Mouse (Mus musculus) intestine, postnatal 0 days (tissue): ENCODE measurements at regions not wholly inside any gene's neighbourhood (a gene's known extent, or its start where the extent isn't known, plus 50 kb on each side); places are given as distances from the start of the nearest gene placed in this dataset.

ENCODE experiments used
- ATAC-seq: fragments of 200-750 bp; cut with Nextera tagmentation; 2 replicates; pipeline ENCODE4 v1.8.0; 2017; ENCODE audit warnings: mild to moderate bottlenecking, moderate TSS enrichment, moderate library complexity
- H3K27ac ChIP-seq: fragments of 300-500 bp; sonication (generic); 2 replicates; pipeline ENCODE4 v1.5.1; 2014; ENCODE audit warnings: mild to moderate bottlenecking, low read depth, low read length, moderate library complexity
- H3K27me3 ChIP-seq: fragments of 300-500 bp; sonication (generic); replicated peaks from 2 replicates; pipeline ENCODE4 v1.6.1; 2014; ENCODE audit warnings: low read length, mixed read lengths; ENCODE audit not compliant: control insufficient read depth, insufficient read depth
- H3K36me3 ChIP-seq: fragments of 300-500 bp; sonication (generic); 2 replicates; pipeline ENCODE4 v1.6.1; 2014; ENCODE audit warnings: mild to moderate bottlenecking, moderate library complexity; ENCODE audit not compliant: control insufficient read depth, insufficient read depth
- H3K4me1 ChIP-seq: fragments of 300-500 bp; sonication (generic); replicated peaks from 2 replicates; pipeline ENCODE4 v1.6.1; 2014; ENCODE audit warnings: antibody characterized with exemption, low read length, mixed read lengths; ENCODE audit not compliant: control insufficient read depth, insufficient read depth
- H3K4me2 ChIP-seq: fragments of 300-500 bp; sonication (generic); replicated peaks from 2 replicates; pipeline ENCODE4 v1.6.1; 2014; ENCODE audit warnings: low read depth, mild to moderate bottlenecking, moderate library complexity
- H3K4me3 ChIP-seq: fragments of 300-500 bp; sonication (generic); 2 replicates; pipeline ENCODE4 v1.5.1; 2014; ENCODE audit warnings: low read depth, low read length
- H3K9ac ChIP-seq: fragments of 300-500 bp; sonication (generic); 2 replicates; pipeline ENCODE4 v1.6.1; 2014; ENCODE audit warnings: mild to moderate bottlenecking, low read depth, low read length
- H3K9me3 ChIP-seq: fragments of 300-500 bp; sonication (generic); 2 replicates; pipeline ENCODE4 v1.6.1; 2016; ENCODE audit warnings: mixed run types; ENCODE audit not compliant: control insufficient read depth
- CTCF ChIP-seq: sonication (generic); IDR thresholded peaks from 2 replicates; pipeline ENCODE4 v1.5.1; 2016; ENCODE audit warnings: low read depth, mild to moderate bottlenecking, control low read depth, antibody characterized with exemption, moderate library complexity
- WGBS: fragments of 180-500 bp; shearing (Covaris S2); extraction: QIAGEN DNeasy Blood & Tissue Kit; methylation state at CpG from one replicate; pipeline ENCODE4 v1.1.7; 2014; 5-methylcytosine and 5-hydroxymethylcytosine counted together

DNA sequence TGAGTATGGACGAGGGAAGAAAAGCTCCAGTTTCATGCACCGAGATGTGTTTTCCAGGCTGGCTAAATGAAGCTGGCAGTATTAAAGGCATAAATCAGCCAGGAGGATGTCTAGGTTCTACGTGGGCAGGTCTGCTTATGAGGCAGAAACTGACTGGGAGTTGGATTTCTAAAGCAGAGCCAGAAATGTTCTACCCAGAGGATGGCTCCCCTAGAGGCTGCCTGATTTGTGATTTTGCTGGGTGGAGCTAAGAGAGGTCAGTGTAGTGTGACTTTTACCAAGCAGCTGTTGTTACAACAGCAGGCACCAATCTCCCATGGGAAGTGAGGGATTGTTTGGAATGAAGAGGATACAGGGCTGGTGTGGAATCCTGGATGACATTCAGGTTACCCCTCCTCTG, 686.0 kb downstream of the Gm9195 start:
- 74% methylated on average over 3 of the region's 3 CpGs for WGBS
- Histone ChIP-seq H3K27ac (no peak overlapping the region), H3K4me2 (no peak overlapping the region), H3K36me3 (no peaks in the 10 kb centered on the region), H3K4me3 (no peak overlapping the region), H3K9ac (no peak overlapping the region), H3K9me3 (no peaks in the 10 kb centered on the region), H3K27me3 (no peaks in the 10 kb centered on the region), H3K4me1 (no peaks in the 10 kb centered on the region)
- TF ChIP-seq CTCF, result peak; percentile 27; the same call in 1 of the 2 replicates
- no peak for ATAC-seq

DNA sequence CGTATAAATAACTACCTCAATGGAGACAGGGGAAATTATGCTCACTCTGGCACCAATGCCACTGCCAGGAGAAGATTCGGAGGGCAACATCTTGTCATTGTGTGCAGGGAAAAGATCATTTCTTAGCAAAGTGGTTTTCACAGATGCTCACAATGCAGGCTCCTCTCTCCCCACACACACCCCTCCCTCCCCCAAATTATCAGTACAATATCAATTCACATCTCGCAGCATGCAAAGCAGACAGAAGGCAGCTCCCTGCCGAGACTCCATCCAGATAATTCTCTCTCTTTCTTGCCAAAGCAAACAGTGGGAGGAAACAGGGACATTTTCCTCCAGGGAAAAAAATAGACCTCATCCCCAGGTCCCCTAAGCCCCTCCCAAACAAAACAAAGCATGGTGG, 691.8 kb downstream of the Gm9195 start:
- WGBS, result 52% methylated on average over 4 of the region's 4 CpGs
- no peak for ATAC-seq

DNA sequence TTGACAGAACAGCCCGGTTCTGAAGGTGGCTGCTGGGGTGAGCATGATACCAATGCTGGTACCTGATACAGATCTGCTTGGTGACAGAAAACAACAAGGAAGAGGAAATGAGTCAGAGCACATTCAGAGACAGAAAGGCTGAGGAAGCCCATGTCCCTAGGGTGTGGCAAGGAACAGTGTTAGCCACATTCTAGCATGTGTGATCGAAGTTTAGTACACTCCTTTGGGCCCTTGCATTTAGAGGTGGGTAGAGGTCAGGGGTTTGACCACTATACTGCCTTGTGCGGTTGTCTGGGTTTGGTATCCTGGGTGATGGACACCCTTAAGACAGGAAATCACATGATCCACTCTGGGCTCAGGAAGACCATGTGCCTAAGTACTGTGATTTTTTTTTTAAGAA, 695.9 kb downstream of the Gm9195 start:
- Histone ChIP-seq H3K9ac (no peak overlapping the region), H3K27ac (no peak overlapping the region), H3K9me3 (no peaks in the 10 kb centered on the region), H3K4me2 (no peak overlapping the region), H3K4me3 (no peak overlapping the region), H3K36me3 (no peaks in the 10 kb centered on the region), H3K4me1 (no peaks in the 10 kb centered on the region), H3K27me3 (no peaks in the 10 kb centered on the region)
- ATAC-seq, result no peak
- 72% methylated on average over 3 of the region's 3 CpGs for WGBS
- TF ChIP-seq CTCF, result no peak

More for the DNA sequence above, 691.8 kb downstream of the Gm9195 start:
- no peak overlapping the region for H3K27ac ChIP-seq
- no peak overlapping the region for H3K4me3 ChIP-seq
- no peak for TF ChIP-seq CTCF
- no peaks in the 10 kb centered on the region for H3K27me3 ChIP-seq
- no peaks in the 10 kb centered on the region for H3K36me3 ChIP-seq
- H3K4me2 ChIP-seq, result no peak overlapping the region
- no peak overlapping the region for H3K9ac ChIP-seq
- H3K9me3 ChIP-seq, result no peaks in the 10 kb centered on the region
- no peaks in the 10 kb centered on the region for H3K4me1 ChIP-seq

GRCm38 (mm10) chr14:71776990-71777525, 714.6 kb downstream of the Gm9195 start:
- 52% methylated on average over 1 of the region's 1 CpGs for WGBS
- ATAC-seq, result no peak
- no peak overlapping the region for H3K9ac ChIP-seq

GRCm38 (mm10) chr14:71766856-71767255, 724.8 kb downstream of the Gm9195 start:
- Histone ChIP-seq H3K4me2 (no peak overlapping the region), H3K27me3 (no peaks in the 10 kb centered on the region), H3K9me3 (no peaks in the 10 kb centered on the region), H3K4me1 (no peaks in the 10 kb centered on the region), H3K4me3 (no peak overlapping the region), H3K36me3 (no peaks in the 10 kb centered on the region), H3K9ac (no peak overlapping the region), H3K27ac (no peak overlapping the region)
- WGBS, result 88% methylated on average over 1 of the region's 1 CpGs
- no peak for TF ChIP-seq CTCF
- no peak for ATAC-seq

More at GRCm38 (mm10) chr14:71776990-71777525, 714.6 kb downstream of the Gm9195 start:
- Histone ChIP-seq H3K9me3 (no peaks in the 10 kb centered on the region), H3K4me1 (no peaks in the 10 kb centered on the region), H3K4me2 (no peak overlapping the region), H3K4me3 (no peak overlapping the region), H3K27me3 (no peaks in the 10 kb centered on the region), H3K27ac (no peak overlapping the region), H3K36me3 (no peaks in the 10 kb centered on the region)
- no peak for TF ChIP-seq CTCF

- Histone ChIP-seq H3K27me3 (no peaks in the 10 kb centered on the region), H3K36me3 (no peaks in the 10 kb centered on the region), H3K4me2 (no peak overlapping the region), H3K4me3 (no peak overlapping the region), H3K4me1 (no peaks in the 10 kb centered on the region), H3K27ac (no peak overlapping the region), H3K9me3 (no peaks in the 10 kb centered on the region), H3K9ac (no peak overlapping the region)
- ATAC-seq, result no peak
- TF ChIP-seq CTCF, result no peak
- WGBS, result 88% methylated on average over 4 of the region's 4 CpGs
Observed at GRCm38 (mm10) chr14:71728542-71728941, 763.1 kb downstream of the Gm9195 start.

DNA sequence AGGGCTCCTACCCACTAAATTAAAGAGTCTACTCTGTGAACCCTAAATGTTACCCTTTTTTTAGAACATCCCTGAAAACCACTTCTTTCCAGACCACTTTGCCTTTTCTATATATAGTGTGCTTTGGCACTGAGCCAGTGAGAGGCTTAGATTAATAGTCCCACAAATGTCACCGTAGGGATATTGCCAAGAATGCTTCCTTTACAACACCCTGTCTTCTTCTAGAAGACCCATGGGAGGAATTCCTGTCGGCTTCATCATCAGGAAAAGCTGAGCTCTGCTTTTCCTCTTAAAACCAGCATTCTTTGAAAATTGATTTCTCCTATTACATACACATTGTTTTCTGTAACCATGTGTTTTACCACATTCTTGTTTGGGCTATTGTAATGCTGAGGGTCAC, 768.1 kb downstream of the Gm9195 start:
- Histone ChIP-seq H3K27ac (no peak overlapping the region), H3K9ac (no peak overlapping the region), H3K4me3 (no peak overlapping the region), H3K4me2 (no peak overlapping the region), H3K9me3 (no peaks in the 10 kb centered on the region), H3K4me1 (no peaks in the 10 kb centered on the region), H3K27me3 (no peaks in the 10 kb centered on the region), H3K36me3 (no peaks in the 10 kb centered on the region)
- no peak for TF ChIP-seq CTCF
- WGBS, result 35% methylated on average over 2 of the region's 2 CpGs
- no peak for ATAC-seq
